Mouse (Mus musculus): Measurements from ENCODE around the gene Eif2a. TPM values are rescaled to one million over a fixed set of nuclear protein-coding genes. Genes with fewer than 3 reads are reported as not detected.

The Eif2a gene
- total RNA-seq, 1 experiment from 2014 or later, result 60.4 TPM

- ATAC-seq (replicated peaks; ENCODE audit: insufficient number of reproducible peaks, low FRiP score, low TSS enrichment, poor library complexity, severe bottlenecking), result no peak
Observed at GRCm38 (mm10) chr3:58518962-58519361, 6.7 kb upstream of the Eif2a start.

GRCm38 (mm10) chr3:58519536-58519935 is 6.1 kb upstream of the Eif2a start:
- ATAC-seq (replicated peaks; ENCODE audit: insufficient number of reproducible peaks, low FRiP score, low TSS enrichment, poor library complexity, severe bottlenecking), result no peak

- peak; percentile 64 for ATAC-seq (replicated peaks; ENCODE audit: insufficient number of reproducible peaks, low FRiP score, low TSS enrichment, poor library complexity, severe bottlenecking)
Observed at GRCm38 (mm10) chr3:58520286-58520685, 5.3 kb upstream of the Eif2a start.

GRCm38 (mm10) chr3:58521361-58521760 is 4.3 kb upstream of the Eif2a start:
- ATAC-seq (replicated peaks; ENCODE audit: insufficient number of reproducible peaks, low FRiP score, low TSS enrichment, poor library complexity, severe bottlenecking), result no peak

- no peak for ATAC-seq (replicated peaks; ENCODE audit: insufficient number of reproducible peaks, low FRiP score, low TSS enrichment, poor library complexity, severe bottlenecking)
Observed at GRCm38 (mm10) chr3:58523386-58523785, 2.2 kb upstream of the Eif2a start.

- no peak for ATAC-seq (replicated peaks; ENCODE audit: insufficient number of reproducible peaks, low FRiP score, low TSS enrichment, poor library complexity, severe bottlenecking)
Observed at GRCm38 (mm10) chr3:58524246-58524645, 1.4 kb upstream of the Eif2a start.

GRCm38 (mm10) chr3:58525166-58525565 is 455 bp upstream of the Eif2a start:
- ATAC-seq (replicated peaks; ENCODE audit: insufficient number of reproducible peaks, low FRiP score, low TSS enrichment, poor library complexity, severe bottlenecking), result peak; percentile 10; the same call in 1 of the 2 replicates

GRCm38 (mm10) chr3:58526408-58526737 is 752 bp downstream of the Eif2a start:
- ATAC-seq (replicated peaks; ENCODE audit: insufficient number of reproducible peaks, low FRiP score, low TSS enrichment, poor library complexity, severe bottlenecking), result no peak

- ATAC-seq (replicated peaks; ENCODE audit: insufficient number of reproducible peaks, low FRiP score, low TSS enrichment, poor library complexity, severe bottlenecking), result no peak
Observed at GRCm38 (mm10) chr3:58536573-58536972, 11.0 kb downstream of the Eif2a start.

DNA sequence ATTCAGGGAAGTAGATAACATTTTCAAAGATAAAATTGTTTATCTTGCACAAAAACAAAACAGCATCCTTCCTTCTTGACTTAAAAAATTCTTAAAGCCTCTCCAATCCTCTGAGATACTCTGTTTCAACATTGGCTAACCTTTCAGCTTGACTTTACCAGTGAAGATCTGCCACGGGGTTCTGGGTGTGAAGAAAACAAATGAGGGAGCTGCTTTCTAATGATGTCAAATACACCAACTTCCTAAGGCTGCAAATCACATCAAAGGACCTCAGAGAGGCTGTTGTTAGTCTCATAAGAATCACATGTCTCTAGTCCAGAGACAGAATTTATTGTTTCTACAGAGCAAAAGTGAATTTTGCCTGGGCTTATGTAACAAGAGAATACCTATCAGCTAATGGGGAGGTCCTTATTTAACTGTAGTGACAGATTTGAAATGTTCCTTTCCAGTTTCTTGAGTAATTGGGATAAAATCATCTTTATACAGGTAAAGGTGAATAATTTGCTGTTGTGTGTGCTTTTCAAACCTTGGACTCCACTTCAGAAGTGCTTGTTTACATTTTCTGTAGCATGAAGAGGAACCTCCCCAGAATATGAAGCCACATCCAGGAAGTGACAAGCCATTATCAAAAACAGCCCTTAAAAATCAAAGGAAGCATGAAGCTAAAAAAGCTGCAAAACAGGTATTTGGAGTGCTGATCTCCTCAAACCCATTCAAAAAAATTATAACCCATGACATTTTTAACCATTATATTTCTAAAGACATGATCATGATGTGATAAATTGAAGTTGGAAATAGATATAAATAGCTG is 26.6 kb downstream of the Eif2a start:
- ATAC-seq (replicated peaks; ENCODE audit: insufficient number of reproducible peaks, low FRiP score, low TSS enrichment, poor library complexity, severe bottlenecking), result no peak

GRCm38 (mm10) chr3:58556649-58557048 is 31.0 kb downstream of the Eif2a start:
- ATAC-seq (replicated peaks; ENCODE audit: insufficient number of reproducible peaks, low FRiP score, low TSS enrichment, poor library complexity, severe bottlenecking), result peak; percentile 48; the same call in 1 of the 2 replicates

- peak; percentile 50; the same call in 1 of the 2 replicates for ATAC-seq (replicated peaks; ENCODE audit: insufficient number of reproducible peaks, low FRiP score, low TSS enrichment, poor library complexity, severe bottlenecking)
Observed at GRCm38 (mm10) chr3:58559887-58560286, 34.3 kb downstream of the Eif2a start.

DNA sequence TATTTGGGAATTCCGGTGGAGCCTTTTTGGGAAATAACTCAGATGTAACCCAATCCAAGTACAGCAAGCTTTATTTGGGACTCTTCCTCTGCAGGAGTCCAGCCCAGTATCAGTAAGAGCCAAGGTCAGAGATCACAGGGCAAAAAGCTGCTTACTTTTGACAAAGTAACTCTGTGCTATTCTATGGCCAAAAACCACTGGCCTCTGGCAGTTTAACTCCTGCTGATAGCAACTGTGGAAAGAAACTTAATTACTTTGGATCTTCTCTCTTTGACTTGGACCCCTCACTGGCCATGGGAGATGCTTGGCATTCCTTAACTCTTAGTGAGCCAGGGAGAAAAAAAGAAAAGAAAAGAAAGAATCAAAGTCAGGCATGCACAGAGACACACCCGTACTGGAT is 35.8 kb downstream of the Eif2a start:
- ATAC-seq (replicated peaks; ENCODE audit: insufficient number of reproducible peaks, low FRiP score, low TSS enrichment, poor library complexity, severe bottlenecking), result no peak

GRCm38 (mm10) chr3:58570821-58571220 is 45.2 kb downstream of the Eif2a start:
- no peak for ATAC-seq (replicated peaks; ENCODE audit: insufficient number of reproducible peaks, low FRiP score, low TSS enrichment, poor library complexity, severe bottlenecking)

DNA sequence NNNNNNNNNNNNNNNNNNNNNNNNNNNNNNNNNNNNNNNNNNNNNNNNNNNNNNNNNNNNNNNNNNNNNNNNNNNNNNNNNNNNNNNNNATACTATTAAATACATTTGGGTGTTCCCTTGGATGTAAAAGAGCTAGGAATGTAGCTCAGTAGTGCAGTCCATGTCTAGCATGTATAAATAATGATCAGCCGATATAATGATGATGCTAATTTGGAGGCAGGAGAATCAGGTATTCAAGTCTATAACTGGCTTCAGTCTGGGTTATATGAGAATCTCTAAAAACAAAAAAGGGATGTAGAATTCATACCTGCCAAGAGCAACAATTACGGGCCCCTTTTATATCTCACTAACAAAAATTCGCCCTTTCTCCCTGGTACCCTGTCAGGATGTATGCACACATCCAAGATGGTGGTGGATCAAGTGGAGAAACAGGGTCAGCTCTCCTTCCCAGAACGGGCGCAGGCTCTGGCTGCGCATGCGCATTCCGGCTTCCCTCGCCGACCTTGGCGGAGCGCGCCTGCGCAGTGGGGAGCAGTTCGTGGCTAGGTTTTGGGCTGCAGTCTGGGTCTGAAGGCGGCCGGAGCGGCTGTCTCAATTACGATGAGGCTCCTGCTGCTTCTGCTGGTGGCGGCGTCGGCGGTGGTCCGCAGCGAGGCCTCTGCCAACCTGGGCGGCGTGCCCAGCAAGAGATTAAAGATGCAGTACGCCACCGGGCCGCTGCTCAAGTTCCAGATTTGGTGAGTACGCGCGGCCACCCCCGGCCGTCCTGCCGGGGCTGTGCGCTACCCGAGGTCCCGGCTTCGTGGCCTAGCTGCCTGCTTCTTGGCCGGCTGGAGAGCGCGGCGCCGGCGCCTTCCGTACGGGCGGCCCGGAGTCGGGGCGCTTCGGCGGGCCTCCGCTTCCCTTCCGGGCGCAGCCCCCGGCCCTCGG is 50.8 kb downstream of the Eif2a start, which contains the start of gene Selenot:
Gene Selenot, plus strand, starts transcription at position 500 of the 930 bp plus-strand sequence.
- ATAC-seq (replicated peaks; ENCODE audit: insufficient number of reproducible peaks, low FRiP score, low TSS enrichment, poor library complexity, severe bottlenecking), result peak; percentile 90

- ATAC-seq (replicated peaks; ENCODE audit: insufficient number of reproducible peaks, low FRiP score, low TSS enrichment, poor library complexity, severe bottlenecking), result no peak
Observed at GRCm38 (mm10) chr3:58577067-58577503, 51.5 kb downstream of the Eif2a start.

DNA sequence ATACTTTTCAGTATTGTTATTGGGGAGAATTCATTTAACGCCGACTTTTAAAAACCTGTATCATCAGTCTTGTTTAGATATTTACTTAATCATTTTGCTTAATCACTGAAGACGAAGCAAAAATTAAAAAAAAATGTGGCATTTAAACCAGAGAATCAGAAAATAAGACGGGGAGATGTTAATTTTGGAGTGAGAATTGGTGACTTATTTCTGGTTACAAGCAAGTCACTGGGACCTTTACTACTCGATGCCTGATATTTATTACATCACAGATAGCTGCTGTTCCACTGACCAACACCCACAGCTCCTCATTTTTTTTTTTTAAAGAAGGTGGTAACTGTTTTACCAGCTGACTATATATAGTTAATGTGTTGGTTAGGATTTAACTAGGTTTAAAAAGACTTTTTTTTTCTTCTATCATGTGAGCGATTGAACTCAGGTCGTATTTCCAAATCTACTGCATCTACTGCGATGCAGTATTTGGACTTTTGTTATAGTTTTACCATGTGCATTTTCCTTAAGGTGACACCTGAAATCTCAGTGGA is 52.0 kb downstream of the Eif2a start:
- no peak for ATAC-seq (replicated peaks; ENCODE audit: insufficient number of reproducible peaks, low FRiP score, low TSS enrichment, poor library complexity, severe bottlenecking)

GRCm38 (mm10) chr3:58581530-58581929 is 55.9 kb downstream of the Eif2a start:
- ATAC-seq (replicated peaks; ENCODE audit: insufficient number of reproducible peaks, low FRiP score, low TSS enrichment, poor library complexity, severe bottlenecking), result 0 out of 2 replicates have a peak, but pooled peaks have one; percentile 18

GRCm38 (mm10) chr3:58582297-58582696 is 56.7 kb downstream of the Eif2a start:
- ATAC-seq (replicated peaks; ENCODE audit: insufficient number of reproducible peaks, low FRiP score, low TSS enrichment, poor library complexity, severe bottlenecking), result no peak

All from monocyte, adult 5-6 weeks (primary cell).